Mouse (Mus musculus): ENCODE results near the gene Med27.

Gene Med27

GRCm38 (mm10) chr2:29400234-29400633 lies 53.6 kb downstream of the Med27 start:
- no peak for DNase-seq (ENCODE audit: low spot score)

GRCm38 (mm10) chr2:29400812-29401211 lies 54.2 kb downstream of the Med27 start:
- DNase-seq (ENCODE audit: low spot score) = no peak

DNA sequence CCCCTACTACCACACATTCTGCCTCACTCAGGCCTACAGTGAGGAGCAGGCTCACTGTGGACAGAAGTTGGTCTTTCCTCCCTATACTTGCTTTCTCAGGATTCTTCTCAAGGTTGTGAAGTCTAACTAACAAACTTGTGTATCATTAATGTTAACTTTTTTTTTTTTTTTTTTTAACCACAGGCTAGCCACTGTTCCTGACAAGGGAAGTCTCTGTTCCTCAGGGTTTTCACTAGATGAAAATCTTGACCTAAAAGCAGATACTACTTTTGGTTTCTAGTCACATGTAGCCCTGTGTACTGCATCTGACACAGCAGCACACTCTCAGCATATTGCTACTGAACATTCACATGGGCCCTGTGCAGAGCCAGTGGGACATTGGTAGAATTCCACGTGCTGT lies 55.2 kb downstream of the Med27 start:
- no peak for DNase-seq (ENCODE audit: low spot score)

DNA sequence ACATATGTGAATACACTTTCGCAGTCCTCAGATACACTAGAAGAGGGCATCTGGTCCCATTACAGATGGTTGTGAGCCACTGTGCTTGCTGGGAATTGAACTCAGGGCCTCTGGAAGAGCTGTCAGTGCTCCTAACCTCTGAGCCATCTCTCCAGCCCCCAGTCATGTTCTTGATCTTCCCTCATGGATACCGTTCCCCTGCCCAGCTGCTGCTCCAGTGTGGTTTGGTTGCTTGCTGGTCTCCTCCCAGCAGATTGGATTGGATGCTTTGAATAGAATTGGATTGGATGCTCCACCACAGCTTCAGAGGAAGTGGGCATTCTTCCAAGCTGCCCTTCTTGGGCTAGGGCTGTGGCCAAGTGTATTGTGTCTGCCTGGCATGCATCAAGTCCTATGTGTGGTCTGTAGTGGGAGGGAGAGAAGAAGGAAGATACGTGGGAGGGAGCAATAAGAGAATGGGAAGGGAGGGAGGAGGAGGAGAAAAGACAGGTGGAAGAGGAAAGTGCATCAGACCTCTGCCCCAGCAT lies 56.0 kb downstream of the Med27 start:
- no peak for DNase-seq (ENCODE audit: low spot score)

DNA sequence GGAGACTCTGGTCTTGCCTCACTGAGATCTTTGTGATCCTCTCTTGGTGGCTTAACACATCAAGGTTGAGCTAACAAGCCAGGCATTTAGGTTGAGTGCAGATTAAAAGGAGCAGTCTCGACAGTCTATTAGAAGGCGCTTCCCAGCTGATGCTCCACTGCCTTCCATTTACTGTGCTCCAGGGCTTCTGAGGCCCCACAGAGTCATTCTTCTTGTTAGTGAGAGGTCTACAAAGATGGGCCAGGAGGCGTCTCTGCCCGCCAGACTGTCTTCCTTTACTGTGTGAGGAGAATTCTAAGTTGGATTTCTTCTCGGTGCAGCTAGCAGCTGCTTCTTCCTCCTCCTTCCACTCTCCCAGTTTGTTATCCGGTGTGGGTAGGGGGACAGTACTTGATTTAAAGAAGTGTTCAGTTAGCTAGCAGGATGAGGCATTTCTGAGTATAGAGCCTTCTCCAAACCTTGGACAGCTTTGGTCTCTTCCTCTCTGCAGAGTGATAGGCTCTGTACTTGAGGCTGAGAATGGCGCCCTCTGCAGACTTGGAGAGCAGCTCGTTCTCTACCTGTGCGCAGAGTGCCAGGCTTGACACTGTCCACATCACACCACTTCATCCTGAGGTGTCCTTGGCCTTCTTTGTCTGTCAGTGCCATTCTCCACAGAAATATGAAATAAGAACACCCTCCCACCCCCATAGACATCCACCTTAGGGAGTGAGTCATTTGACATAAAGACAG lies 57.3 kb downstream of the Med27 start:
- DNase-seq (ENCODE audit: low spot score) = no peak

- DNase-seq (ENCODE audit: low spot score) = no peak
Measured at GRCm38 (mm10) chr2:29404931-29405330, 58.3 kb downstream of the Med27 start.

DNA sequence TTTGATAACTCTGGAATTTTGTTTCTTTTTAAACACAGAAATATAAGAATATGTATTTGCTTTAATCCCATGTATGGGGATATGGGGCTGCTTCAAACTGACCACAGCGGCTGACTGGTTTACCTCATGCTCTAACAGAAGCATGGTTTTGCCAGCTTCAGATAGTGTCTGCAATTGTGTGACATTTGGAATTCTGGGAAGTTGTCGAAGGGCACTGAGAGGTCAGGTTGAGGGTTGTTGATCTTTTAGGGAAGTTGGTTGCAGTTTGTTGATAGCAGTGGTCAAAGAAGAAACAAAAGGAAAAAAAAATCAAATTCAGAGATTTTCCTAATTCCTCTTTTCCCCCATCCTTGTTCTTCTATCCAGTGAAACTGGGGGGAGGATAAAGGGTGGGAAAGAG lies 59.2 kb downstream of the Med27 start:
- no peak for DNase-seq (ENCODE audit: low spot score)

GRCm38 (mm10) chr2:29407350-29407749 lies 60.7 kb downstream of the Med27 start:
- DNase-seq (ENCODE audit: low spot score) = no peak

- DNase-seq (ENCODE audit: low spot score) = no peak
Measured at GRCm38 (mm10) chr2:29407764-29408163, 61.1 kb downstream of the Med27 start.

DNA sequence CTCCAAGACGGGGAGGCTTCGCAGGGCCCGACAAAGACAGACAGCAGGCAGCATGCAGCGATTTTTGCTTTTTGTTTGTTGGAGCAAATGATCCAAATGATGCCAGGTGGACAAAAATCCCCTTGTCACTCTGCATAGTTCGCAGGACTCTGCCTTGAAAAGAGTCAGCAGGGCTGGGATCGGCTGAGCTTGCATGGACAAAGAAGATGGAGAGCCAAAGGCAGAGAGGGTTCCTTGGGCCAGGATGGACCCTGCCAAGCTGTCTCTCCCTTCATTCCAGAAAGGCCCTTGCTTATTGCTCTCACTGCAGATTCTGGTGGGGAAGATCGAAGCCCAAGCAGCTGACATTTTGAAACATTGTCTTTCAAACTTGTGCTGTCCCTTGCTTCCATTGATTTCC lies 64.3 kb downstream of the Med27 start:
- DNase-seq (ENCODE audit: low spot score) = no peak

DNA sequence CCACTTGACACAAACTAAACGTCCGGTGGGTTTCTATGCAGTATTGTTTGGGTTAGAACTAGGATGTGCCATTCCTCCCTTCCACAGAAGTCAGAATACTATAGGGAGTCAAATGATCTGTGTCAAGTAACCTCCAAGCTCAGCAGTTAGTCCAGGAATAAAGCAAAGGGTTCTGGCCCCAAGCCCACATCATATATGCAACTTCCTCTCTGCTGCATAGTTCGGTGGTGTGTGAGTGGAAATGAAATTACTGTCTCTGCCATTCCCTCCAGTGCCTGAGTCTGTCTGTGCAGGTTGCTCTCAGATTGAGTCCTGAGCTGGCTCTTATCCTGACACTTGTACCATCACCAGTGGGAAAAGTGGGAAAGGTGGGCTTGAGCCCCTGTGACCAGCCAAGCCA lies 65.8 kb downstream of the Med27 start:
- DNase-seq (ENCODE audit: low spot score) = no peak

DNA sequence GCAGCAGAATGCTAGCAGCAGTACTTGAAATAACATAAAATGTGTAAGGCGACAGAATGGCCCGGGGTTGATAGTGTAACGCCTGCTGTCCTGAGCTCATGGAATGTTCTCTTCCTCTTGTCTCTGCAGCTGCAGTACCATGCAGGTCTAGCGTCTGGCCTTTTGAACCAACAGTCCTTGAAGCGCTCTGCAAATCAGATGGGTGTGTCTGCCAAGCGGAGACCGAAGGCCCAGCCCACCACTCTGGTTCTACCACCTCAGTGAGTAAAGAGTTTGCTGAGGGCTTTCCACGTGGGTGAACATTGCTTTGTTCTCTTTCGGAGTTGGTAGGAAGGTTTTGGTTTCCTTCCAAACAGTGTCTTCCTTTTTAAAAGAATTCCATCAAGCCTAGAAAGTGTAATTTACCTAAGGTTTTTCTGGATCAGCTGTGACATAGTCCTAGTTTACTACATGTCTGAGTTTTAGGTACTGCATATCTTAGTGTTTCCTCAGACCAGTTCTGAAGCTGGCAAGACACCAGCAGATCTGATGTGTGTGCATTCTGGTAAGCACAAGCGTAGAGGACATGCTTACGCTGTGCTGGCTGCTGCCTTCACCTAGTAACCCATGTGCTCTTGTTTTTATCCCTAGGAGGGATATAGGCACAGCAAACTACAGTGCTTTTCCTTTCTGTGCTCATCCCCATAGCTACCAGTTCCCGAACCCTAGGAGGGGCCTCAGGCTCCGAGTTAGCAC lies 66.8 kb downstream of the Med27 start:
- no peak for DNase-seq (ENCODE audit: low spot score)

DNA sequence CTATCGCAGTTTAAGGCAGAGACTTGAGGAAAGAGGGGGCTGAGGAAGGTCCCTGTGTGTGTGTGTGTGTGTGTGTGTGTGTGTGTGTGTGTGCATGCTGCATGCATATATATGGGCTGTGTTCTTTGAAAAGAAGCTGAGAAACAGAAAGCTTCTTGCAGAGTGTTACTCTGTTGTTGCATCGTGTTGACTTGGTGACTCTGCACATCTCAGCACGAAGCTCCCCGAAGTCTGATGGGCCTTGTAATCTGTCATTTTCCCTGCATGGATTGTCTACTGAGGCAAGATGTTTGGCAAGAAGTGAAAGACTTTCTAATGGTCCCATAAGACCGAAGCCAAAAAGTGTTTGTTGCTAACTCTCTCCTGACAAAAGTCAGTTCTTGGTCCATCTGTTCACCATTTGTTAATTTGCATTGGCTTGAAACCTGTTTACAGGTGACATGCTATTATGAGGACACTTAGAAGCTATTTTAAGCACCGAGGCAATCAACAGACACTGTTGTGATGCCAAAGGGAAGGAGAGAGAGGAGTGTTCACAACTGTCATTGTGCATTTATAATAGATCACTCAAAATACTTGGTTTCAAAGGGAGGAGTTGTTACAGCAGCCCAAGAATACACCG lies 68.3 kb downstream of the Med27 start:
- no peak for DNase-seq (ENCODE audit: low spot score)

DNA sequence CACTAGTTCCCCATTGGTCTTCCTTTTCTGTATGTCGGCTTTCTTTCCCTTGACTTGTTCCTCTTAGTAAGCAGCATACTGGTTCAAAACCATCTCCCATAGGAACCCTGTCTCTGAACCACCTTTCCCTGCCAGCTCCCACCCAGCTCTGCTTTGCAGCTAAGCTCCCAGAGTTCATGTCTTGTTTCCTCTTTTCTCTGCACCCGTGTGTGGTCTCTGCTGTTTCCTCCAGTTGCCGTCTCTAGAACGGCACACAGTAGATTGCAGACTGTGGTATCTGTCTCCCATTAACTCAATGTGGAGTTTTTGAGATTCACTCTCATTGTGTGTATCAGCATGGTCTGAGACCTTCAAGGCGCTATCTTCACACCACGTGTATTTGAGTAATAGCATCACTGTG lies 71.9 kb downstream of the Med27 start:
- DNase-seq (ENCODE audit: low spot score) = no peak

GRCm38 (mm10) chr2:29419434-29419833 lies 72.8 kb downstream of the Med27 start:
- DNase-seq (ENCODE audit: low spot score) = no peak

- no peak for DNase-seq (ENCODE audit: low spot score)
Measured at GRCm38 (mm10) chr2:29419946-29420345, 73.3 kb downstream of the Med27 start.

GRCm38 (mm10) chr2:29422126-29422840 lies 75.7 kb downstream of the Med27 start:
- DNase-seq (ENCODE audit: low spot score) = no peak

GRCm38 (mm10) chr2:29423059-29423458 lies 76.4 kb downstream of the Med27 start:
- DNase-seq (ENCODE audit: low spot score) = no peak

GRCm38 (mm10) chr2:29425386-29425785 lies 78.8 kb downstream of the Med27 start:
- no peak for DNase-seq (ENCODE audit: low spot score)

GRCm38 (mm10) chr2:29426684-29427083 lies 80.1 kb downstream of the Med27 start:
- no peak for DNase-seq (ENCODE audit: low spot score)

DNA sequence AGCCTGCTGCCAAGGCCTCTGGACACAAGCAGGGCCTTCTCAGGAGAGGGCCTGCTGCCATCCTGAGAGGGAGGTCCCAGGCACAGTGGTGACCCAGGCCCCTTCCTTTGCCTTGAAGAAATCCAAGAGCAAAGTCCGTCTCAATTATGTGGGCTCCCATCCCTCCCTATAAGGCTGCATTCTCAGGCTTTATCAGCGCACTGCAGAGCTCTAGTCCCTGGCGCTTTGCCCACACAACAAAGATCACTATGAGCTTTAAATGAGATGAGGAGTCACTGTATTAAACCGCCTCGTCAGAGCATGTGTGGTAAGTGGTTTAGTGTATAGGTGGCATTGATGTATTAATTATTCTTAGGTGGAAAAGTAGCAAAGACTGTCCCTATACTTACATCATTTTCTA lies 85.9 kb downstream of the Med27 start:
- no peak for DNase-seq (ENCODE audit: low spot score)

GRCm38 (mm10) chr2:29436376-29436775 lies 89.8 kb downstream of the Med27 start:
- no peak for DNase-seq (ENCODE audit: low spot score)
